Mouse (Mus musculus) cerebellum, postnatal 10 days (tissue): ENCODE measurements around the gene Mknk1.

ENCODE experiments used
- DNase-seq, 2 experiments: peaks; one replicate each; pipeline ENCODE4 v3.0.0; 2021; ENCODE audit warnings: mixed read lengths in 2 of 2

Mknk1 gene

DNA sequence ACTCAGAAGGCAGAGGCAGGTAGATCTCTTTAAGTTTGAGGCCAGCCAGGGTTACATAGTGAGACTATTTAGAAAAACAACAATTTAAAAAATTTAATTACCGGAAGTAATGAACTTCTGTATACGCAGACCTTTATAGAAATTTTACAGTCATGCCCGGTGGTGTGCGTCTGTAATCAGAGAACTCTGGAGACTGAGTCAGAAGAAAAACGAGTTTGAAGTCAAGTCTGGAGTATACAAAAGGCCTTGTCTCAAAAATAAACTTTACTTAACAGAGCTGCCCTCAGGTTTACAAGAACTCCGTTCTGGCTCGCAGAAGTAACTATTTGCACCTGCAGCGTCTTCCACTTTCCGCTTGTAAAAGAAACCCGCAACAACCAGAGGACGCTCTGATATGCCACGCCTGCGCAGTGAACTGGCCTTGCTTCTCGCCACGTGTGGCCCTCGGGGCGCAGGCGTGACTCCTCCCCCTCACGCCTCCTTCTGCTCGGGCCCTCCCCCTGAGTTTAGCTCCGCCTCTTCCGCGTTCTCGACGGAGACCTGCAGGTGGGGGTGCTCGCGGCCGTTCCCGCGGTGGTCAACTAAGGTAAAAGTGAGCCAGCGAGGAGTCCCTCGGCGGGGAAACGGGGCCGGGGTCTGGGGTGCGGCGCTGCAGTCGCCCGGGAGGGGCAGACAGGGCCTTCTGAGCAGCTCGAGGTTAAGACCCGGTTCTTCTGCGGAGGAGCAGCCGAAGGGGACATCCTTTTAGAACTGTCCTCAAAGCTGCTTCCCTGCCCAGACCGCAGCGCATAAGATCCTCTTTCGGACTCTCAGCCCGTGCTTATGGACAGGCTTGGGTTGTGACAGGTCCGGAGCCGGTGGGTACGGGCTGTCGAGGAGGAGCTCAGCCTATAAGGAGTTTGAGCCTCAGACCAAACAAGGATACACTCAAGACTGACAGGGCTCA, at the start of gene Mknk1:
Mknk1 (plus strand) TSS at position 503 of the 946 bp plus-strand sequence.
- peak; percentile 96 for DNase-seq

DNA sequence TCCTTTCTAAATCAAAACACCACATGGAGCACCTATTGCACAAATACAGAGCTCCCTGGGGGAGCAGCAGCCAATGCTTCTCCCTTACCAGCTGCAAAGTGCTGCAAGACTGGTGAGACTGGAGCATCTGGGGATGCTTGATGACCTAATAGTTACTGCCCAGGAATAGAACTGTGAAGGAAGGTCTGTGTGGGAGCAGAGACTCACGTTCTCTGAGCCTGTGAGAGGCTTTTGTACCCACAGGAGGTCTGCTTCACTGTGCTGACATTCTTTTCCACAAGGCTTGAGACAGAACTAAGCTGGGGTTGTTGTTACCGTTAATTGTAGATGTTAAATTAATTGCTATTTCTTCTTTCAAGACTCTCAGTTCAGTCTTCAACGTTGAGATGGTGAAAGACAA, 48.1 kb upstream of the Mknk1 start:
- DNase-seq: no peak

DNA sequence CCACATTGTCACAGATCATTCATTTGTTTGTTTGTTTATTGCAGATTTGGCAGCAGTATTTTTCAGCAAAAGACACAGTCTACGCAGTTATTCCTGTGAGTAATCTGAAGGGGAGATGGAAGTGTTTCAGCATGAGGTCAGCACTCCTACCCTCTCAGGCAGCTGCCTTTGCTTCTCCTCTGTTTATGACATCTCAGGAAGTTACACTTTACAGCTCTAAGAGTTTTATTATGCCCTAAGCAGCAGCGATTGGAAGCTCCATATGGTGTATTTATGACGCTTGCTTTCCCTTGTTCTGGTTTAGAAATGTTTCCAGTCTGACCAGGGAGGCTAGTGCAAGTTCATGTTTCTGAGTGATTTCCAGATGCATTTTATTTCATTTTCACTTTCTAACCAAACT, 43.6 kb upstream of the Mknk1 start:
- no peak for DNase-seq

DNA sequence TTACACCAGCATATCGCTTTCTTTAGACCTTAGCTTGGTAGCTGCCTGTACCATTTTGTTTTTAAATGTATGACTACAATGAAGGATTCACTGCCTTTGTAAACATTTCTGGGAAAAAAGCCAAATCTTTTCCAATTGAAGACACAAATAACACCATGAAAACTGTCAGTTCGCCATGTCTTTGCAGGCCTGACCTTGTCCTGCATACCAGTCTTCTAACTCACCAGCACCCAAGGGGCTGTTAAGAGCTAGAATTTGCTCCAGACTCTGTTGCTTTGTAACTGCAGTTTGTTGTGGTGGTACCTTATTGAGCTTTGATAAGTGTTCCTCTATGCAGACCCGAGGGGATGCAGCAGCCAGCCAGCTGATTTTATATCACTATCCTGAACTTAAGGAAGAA, 39.0 kb upstream of the Mknk1 start:
- no peak for DNase-seq

DNA sequence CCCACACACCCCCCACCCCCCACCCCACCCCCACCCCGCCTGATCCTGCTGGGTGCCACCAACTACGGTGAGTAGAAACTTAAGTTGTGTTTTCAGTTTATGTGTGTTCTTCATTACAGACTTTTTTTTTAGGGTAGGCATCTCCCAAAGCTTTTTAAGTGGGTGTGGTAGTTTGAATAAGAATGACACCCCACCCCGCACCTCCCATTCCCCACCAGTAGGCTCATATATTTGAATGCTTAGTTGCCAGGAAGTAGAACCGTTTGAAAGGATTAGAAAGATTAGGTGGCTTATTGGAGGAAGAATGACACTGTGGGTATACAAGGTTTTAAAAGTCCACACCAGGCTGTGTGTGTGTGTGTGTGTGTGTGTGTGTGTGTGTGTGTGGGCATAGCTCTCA, 26.7 kb upstream of the Mknk1 start:
- DNase-seq: no peak

DNA sequence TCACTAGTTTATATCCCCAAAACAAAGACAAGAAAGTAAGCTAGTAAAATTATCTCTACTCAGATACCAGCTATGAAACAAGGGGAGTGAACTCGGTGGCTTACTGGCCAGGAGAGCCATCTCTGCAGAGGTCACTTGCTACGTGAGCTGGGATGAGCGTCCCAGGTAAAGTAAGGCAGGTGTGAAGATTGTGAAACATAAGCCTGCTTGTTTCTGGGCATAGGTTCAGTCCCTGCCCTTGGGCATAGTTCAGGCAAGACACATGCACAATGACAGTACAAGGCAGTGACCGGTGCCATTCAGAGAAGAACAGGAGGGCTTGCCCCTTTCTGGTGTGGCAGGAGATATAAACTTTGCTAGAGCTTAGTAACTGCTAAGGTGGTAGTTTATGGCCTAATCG, 23.4 kb upstream of the Mknk1 start:
- no peak for DNase-seq

DNA sequence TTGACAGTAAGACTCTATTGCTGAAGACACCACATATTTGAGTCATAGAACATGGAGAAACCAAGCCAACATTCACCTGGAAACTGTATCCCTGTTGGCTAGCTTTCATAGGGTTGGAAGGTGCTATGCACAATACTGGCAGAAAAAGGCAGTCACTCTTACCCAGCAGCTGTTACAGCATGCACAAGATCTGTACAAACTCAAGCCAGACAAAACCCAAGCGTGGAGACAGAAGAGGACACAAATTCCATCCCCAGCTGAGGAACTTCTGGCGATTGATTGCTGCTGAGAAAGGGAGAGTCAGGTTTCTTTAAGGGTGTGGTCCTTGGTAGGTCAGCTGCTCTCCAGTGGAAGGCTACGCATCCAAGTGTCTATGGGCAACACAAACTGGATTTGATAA, 18.8 kb upstream of the Mknk1 start:
- no peak for DNase-seq

DNA sequence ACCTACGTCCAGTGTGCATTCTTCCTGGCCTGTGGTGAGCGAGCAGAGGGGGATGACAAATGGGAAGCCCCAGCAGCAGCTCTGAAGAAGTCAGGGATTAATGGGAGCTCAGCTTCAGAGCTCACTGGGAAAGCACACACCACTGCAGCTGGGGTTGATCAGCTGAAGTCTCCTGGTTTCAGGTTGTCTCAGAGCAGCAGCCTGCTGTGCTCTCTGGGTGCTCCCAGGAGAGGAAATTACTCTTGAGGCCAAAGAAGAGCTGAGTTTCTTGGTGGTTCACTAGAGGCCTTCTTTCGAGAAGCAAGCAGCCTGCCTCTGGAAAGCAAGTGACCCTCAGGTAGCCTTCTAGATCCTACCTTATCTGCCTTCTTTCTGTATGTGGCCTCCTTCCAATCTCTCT, 18.1 kb upstream of the Mknk1 start:
- no peak for DNase-seq

DNA sequence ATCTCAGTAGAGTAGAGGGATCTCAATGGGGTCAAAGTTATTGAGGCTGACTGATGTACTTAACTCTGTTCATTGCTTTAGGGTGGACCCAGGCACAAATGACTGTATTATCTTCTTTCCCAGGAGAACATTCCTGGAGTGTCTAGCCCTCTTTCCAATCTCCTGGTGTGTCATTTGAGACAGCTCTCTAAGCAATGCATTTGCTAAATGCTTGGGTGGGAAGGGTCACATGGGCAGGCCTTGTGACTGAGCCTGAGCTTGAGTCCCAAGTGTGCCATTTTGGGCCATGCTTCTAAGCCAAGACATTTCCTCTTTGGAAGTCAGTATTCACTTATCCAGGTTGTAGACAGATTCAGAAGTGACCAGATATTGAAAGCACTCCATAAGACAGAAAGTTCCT, 17.6 kb upstream of the Mknk1 start:
- no peak for DNase-seq

DNA sequence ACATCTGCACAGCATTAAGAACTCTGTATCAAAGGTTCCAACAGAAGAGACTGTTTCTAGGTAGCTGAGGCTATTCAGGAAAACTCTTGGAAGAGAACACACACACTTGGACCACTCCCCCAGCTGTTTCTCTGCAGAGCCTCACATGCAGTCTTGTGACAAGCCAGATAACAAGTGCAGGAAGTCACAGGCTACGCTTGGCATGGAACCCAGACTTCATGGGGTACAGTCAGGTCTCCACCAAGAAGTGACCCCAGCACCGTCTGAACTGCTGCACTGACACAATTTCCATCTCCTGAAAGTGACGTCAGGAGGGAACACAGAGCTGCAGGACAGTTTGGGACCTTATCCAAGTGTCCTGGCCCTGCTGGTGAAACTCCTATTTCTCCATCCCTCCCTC, 17.1 kb upstream of the Mknk1 start:
- no peak for DNase-seq

DNA sequence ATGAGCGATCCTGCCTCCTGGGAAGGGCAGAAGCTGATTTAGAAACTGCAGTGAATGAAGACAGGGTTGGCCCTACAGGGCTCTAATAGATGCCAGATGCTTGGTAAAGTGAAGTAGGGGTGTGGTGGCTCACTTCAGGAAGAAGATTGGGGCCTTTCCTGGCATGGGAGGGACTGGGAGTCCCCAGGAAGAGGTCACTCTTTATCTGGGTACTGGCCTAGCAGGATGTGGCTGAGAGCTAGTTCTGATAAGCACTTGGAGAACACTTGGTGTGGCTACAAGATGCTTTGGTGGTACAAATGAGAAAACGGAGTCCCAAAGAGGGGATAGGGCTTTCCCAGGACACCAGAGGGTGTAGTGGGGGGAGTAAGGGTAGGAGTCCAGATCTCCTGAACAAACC, 14.8 kb upstream of the Mknk1 start:
- DNase-seq: no peak

DNA sequence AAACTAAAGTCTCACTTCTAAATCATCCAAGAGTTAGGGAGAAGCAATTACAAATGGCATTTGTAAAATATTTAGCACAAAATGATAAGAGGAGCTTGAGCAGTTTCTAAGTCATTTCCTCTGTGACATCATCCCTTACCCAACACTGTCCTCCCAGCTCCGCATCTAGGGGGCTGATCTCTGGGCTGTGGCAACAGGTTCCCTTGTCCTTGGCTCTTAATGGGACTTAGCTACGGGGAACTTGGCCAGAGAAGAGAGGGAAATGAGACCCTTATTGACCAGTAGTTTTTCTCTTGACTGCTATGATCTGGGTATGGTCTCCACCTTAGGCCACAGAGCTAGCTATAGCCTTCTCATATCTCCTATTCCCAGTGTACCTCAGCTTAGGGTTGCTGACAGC, 13.7 kb upstream of the Mknk1 start:
- no peak for DNase-seq

DNA sequence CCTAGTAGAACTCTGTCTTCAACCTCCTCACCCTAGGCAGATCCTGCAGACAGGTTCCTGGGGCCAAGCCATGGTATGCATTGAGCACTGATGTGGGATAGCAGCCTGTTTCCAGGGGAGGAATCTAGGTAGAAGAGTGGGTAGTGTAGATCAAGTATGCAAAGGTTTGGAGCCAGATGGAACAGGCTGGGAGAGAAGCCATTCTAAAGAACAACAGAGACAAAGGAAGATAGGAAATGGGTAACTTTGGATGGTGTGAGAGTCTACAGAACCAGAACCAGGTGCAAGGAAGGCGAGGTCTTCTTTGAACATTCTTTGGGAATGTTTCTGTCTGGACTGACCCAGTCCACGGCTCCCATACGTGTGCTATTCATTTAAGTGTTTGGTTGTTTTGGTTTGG, 11.9 kb upstream of the Mknk1 start:
- no peak for DNase-seq

DNA sequence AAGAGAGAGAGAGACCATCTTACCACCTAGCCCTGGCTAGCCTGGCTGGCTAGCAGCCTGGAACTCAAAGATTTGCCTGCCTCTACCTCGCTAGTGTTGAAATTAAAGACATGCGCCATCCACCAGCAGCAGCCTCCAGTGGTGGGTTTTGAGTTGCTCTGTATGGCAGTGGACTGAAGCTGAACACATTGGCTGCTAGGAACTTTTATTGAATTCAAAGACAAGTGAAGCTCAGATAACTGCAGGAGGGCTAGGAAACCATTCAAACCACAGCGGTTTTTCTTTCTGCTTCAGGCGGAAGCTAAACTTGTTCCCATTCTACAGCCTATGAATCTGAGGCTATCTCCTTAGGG, 11.5 kb upstream of the Mknk1 start:
- peak; percentile 13 to 20 for DNase-seq

DNA sequence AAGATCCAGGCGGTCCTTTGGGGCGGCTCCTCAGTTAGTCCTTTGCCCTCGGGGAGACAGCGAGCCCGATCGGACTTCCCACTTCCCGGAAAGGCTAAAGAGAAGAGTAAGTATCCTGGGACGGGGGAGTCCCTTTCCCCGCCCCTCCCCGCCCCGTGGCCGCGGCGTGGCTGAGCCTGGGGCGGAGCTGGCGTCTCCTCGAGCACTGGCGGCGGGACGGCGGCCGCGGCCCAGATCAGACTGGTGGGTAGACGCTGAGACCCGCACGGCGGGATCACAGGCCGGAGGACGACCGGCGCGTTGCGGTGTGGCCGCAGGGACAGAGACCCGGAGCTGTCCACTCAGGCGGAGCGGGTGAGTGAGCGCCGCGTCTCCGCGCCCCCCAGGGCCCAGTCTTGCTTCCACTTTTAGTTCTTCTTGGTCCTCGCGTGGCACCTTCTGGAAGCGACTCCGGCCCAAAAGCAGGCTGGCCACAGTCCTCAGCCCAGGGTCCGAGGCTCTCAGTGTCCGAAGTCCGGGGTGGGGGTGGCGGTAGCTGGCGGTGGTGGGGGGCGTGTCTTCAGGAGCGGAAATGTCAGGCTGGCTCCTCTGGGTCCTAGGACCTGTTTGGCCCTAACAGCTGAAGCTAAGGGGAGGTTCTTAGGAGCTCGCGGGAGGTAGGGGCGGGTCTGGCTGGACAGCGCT, 11.0 kb upstream of the Mknk1 start, which contains the start of gene Mob3c:
Mob3c (plus strand) TSS at position 205 of the 684 bp plus-strand sequence.
- DNase-seq: peak; percentile 85 to 86

DNA sequence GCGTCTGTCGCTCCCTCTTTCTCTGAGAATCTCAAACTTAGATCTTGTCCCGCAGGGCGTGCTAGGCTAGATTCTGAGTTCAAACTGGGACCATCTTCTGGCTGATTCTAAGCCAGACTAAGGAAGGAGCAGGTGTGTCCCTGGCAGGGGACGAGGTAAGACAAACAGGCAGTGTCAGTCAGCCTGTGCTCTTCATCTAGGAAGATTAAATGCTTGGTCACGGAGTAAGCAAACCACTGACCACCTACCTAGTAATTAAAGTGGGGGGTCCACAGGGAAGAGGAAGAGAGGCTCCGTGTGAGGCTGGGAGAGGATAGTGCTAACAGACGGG, 10.5 kb upstream of the Mknk1 start:
- DNase-seq: no peak

DNA sequence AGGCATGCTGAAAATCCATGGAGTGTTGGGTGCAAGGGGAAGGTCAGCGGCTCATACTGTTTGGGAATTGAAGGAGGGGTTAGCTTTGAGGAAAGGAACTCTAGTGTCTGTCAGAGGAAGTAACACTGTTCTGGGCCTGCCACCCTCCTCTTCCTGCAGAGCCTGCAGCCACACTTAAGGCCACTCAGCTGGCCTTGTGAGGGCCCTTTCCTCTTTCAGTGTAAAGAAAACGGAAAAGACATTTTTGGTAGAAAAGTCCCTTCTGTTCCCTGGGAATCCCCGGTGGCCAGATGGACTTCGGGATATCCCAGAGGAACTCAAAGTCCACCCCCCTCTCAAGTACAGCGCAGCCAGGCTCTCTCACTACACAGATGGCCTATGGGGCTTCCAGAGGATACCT, 8.5 kb upstream of the Mknk1 start:
- no peak for DNase-seq

DNA sequence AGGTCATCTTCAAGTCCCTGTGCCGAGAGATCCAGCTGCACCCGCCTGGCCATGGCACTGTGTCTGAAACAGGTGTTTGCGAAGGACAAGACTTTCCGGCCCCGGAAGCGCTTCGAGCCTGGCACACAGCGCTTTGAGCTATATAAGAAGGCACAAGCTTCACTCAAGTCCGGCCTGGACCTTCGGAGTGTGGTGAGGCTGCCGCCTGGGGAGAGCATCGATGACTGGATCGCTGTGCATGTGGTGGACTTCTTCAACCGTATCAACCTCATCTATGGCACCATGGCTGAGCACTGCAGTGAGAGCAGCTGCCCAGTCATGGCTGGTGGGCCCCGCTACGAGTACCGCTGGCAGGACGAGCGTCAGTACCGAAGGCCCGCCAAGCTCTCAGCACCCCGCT, 7.8 kb upstream of the Mknk1 start:
- no peak for DNase-seq

DNA sequence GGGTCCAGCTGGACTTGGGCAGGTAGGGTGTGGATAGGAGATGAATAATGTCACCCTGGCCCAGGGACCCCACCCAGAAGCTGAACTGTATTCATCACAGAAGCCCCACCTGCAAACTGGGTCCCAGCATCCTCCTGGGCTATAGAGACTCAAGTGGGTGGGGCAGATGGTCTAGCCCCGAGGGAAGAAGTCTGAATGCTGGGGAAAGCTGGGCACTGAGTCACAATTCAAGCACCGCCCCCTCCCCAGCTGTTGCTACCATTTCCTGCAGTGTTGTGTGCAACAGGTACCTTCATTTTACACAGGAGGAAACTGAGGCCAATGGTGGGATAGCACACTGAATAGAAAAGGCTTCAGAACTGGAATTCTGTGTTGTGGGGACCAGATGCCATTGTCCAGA, 7.0 kb upstream of the Mknk1 start:
- no peak for DNase-seq

DNA sequence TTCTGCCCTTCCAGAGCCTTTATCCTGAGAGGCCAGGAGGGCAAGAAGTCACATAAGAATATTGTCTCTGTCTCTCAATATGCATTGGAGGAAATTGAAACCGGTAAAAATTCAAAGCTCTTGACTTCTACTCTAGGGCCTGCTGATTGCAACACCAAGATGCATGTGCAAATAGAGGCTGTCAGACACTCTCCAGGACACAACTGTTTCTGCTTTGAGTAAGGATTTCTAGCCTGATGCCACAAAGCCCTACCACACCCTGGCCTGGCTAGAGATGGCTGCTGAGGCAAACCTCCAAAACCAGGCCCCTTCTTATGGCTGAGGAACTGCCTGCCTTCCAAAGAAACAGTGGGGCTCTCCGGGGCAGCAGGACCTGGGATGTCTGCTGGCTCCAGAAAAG, 3.4 kb upstream of the Mknk1 start:
- no peak for DNase-seq

DNA sequence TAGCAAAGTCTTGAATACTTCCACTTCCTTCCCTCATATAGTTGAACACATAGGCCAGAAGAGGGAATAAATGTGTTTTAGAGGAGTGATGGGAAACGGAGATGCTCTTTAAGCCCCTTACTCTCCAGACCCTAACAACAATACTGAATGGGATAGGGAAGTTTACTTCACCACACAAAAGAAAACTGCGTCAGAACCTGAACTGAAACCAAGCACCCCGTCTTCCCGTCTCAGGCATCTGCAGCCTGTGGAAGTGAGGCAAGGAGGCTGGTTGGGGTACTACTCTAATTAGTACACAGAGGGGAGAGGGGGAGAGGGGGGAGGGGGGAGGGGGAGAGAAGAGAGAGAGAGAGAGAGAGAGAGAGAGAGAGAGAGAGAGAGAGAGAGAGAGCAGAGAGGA, 802 bp upstream of the Mknk1 start:
- no peak for DNase-seq

DNA sequence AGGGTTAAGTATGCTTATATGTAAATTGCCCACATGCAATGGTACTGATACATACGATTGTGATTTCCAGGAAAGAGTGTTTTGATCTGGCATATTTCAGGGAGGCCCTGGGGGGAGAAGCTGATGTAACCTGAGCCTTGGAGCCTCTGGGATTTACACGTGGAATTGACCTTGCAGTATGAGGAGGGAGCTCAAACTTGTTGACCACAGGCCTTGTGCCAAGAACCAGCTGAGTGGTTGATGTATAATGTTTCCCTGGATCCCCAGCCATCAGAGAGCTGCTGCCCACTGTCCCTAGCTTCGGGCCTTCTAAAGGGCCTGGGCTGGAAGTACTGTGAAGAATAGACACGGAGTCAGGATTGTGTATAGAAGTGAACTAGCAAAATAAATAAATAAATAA, 958 bp downstream of the Mknk1 start:
- peak in 1 of 2 experiments; percentile 30 for DNase-seq

DNA sequence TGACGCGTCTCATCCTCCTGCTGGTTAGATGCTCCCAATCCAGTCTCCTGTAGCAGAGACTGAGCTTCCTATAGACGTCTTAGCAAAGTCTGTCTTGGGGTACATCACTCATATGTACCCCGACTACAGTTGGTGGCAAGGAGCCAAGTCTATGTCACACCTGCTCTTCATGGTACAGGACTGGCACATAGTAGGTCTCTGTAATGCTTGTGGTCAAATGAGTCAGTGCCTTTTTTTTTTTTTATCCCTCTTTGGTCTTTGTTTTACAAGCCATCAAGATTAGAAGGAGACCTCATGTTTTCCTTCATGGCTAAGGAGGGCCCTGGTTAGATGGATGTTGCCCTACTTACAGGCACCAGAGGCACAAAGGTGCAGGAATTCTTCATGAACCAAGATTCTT, 1.8 kb downstream of the Mknk1 start:
- no peak for DNase-seq

DNA sequence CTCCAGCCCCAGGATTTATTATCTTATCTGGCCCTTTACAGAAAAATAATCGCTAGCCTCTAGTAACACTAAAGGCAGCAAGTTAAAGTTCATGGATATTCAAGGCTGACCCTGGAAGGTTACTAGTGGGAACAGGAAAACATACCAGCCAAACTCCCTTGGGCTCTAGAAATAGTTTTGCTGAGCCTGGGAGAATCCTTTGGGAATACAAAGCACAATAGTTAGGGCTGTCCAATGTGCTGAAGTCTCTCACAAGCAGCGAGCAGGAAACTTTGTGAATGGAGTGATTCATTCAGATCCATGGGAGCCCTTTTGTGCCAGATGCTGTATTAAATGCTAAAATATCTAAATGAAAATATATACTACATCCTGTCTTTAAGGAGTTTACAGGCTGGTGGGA, 7.7 kb downstream of the Mknk1 start:
- DNase-seq: no peak

DNA sequence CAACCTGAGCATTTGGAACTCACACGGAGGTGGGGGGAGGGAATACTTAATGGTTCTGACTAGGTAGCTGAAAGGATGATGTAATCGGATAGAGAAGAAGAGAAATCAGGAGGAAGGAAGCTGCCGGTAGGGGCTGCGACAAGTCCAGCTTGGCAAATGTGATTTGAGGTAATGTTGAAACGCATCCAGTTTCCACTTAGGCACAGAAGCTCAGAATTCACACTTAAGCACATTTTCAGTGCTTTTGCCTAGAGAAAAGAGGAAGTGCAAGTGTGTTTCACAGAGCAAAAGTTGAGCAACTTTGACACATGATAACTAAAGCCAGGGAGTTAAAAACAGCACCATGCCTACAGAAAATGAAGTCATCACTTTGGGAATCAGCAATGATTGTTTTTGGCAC, 8.4 kb downstream of the Mknk1 start:
- DNase-seq: peak; percentile 28 to 31
